Mouse (Mus musculus): Measurements from ENCODE around the gene Atp2b4.
"Not testable (repeated sequence)": the region's sequence is repeated elsewhere in the genome, so short reads cannot be mapped to it uniquely, and the experiment has no call there.

Gene Atp2b4

GRCm38 (mm10) chr1:133694301-133694700, 106.5 kb downstream of the Atp2b4 start:
- DNase-seq (ENCODE audit: low spot score) = no peak

- DNase-seq (ENCODE audit: low spot score) = no peak
Measured at GRCm38 (mm10) chr1:133693536-133694114, 107.2 kb downstream of the Atp2b4 start.

- DNase-seq (ENCODE audit: low spot score) = no peak
Measured at GRCm38 (mm10) chr1:133692195-133692594, 108.6 kb downstream of the Atp2b4 start.

DNA sequence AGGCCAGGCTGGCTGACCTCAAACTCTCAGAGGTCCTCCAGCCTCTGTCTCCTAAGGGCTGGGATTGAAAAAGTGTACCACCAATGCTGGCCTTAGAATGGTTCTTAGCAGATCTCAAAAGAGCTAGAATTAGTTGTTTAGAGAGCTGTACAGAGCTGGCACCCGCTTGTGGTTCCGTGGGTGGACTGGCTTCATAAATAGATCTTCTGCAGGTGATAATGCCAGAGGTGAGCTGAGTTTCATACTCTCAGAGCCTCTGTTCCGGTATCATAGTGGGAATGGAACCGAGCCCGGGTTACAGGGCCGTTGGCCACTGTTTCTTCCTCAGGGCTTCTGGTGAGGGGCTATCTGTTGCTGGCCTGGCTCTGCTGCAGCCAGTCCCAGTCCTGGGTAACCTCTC, 109.8 kb downstream of the Atp2b4 start:
- DNase-seq (ENCODE audit: low spot score) = no peak

DNA sequence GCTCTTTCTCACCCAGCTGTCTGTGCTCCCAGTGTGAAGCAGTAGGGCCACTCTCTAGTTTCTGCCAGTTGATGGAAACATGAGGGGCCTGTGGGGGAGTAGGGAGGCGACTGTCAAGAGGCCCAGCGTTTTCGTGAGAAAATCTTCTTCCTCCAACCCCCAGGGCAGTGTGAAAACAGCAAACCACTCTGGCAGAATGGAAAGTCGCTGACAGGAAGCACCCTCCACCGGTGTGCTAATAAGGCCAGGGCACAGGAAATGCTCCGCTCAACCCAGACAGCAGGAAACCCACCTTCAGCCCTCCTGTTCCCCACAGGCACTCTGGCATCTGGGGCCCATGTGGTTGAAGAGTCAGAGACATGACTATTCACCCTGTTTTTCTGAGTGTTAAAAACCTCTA, 110.9 kb downstream of the Atp2b4 start, which contains the start of gene Lax1:
TSS of gene Lax1 (minus strand) at position 212 of the 400 bp plus-strand sequence.
- DNase-seq (ENCODE audit: low spot score) = no peak

GRCm38 (mm10) chr1:133688301-133688700, 112.5 kb downstream of the Atp2b4 start:
- DNase-seq (ENCODE audit: low spot score) = no peak

GRCm38 (mm10) chr1:133685749-133686519, 114.9 kb downstream of the Atp2b4 start:
- no peak for DNase-seq (ENCODE audit: low spot score)

DNA sequence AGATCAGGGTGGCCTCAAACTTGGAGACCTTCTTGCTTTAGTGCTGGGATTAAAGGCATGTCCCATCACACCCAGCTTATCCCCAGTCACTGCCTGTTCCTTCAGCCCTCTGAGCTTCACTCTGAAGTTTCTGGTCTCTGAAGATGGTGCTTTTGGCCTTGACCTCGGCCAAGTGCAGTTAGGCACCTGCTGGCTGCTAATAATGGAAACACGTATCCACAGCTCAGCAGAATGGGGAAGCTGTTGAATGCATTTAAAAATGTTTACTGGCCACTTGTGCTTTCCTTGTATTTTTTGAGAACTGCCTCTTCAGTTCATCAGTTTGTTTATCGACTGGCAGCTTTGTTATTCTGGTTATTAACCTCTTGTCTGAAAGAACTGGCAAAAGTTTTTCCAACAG, 129.0 kb downstream of the Atp2b4 start:
- no peak for DNase-seq (ENCODE audit: low spot score)

DNA sequence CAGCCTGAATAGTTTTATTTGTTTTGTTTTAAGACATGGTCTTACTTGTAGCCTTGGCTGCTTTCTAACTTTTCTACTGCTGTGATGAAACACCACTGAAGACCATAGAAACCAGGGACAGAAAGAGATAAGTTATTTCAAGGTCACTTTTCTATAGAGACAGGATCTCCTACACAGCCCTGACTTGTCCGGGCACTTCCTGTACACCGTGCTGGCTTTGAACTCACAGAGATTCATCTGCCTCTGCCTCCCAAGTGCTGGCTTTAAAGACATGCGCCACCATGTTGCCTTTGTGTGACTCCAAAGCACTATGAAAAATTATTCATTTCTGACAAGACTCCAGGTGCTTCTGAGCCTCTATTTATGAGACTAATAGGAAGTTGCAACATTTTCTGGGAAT, 129.6 kb downstream of the Atp2b4 start:
- DNase-seq (ENCODE audit: low spot score) = no peak

DNA sequence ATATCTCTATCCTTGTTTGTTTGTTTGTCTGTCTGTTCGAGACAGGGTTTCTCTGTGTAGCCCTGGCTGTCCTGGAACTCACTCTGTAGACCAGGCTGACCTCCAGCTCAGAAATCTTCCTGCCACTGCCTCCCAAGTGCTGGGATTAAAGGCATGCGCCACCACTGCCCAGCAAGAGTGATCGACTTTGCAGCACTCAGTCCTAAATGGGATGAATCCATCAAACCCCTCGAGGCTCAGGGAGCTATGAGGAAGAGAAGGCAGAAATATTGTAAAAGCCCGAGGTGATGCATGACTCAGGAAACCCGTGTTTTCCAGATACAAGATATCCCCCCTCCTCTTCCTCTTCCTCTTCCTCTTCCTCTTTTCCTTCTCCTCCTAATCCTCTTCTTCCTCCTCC, 130.1 kb downstream of the Atp2b4 start:
- DNase-seq (ENCODE audit: low spot score) = no peak

GRCm38 (mm10) chr1:133670190-133670589, 130.7 kb downstream of the Atp2b4 start:
- DNase-seq (ENCODE audit: low spot score) = no peak

- DNase-seq (ENCODE audit: low spot score) = no peak
Measured at GRCm38 (mm10) chr1:133668618-133669017, 132.2 kb downstream of the Atp2b4 start.

- DNase-seq (ENCODE audit: low spot score) = no peak
Measured at GRCm38 (mm10) chr1:133667721-133668120, 133.1 kb downstream of the Atp2b4 start.

DNA sequence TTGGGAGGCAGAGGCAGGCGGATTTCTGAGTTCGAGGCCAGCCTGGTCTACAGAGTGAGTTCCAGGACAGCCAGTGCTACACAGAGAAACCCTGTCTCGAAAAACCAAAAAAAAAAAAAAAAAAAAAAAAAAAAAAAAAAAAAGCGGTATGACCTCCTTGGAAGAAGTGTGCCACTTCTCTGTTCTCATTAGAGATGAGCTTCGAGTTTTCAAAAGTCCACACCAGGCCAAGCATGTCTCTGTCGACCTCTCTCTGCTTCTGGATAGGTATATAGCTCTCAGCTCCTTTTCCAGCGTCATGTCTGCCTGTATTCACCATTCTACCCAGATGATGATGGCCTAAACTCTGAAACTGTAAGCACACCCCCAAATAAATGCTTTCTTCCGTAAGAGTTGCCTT, 135.1 kb downstream of the Atp2b4 start:
- DNase-seq (ENCODE audit: low spot score) = not testable (repeated sequence)

DNA sequence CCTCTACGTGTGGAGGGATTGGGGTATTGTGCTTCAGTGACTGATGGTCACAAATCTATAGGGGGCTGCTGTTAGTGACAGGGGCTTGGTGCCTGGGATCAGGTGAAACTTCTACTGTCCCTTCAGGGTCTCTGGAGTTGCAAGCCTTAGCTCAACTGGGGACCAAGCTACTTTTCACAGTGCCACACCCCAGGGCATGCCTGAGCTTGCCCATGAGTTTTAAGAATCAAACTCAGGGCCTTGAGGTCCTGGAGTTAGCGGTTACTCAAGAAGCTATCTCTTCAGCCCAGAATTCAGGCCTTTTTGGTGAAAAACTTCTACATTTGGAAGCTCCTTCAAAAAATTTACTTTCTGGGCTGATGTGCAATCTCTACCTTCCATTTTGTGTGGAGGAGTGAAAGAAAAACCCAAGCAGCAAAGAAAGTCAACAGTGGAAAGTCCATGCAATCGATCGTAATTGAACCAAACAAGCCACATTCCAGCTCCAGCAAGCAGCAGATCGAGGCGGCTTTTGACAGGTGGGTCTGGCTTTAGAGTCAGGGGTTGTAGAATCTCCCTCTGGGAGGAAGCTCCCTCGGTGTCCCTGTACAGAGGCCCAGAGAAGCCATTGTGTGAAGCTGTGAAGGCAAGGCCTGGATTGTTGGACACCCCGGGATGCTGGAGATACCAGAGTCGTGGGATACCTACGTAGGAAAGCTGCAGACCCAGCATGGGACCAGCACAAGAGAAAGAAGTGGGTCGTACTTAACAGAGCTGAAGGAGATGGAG, 136.5 kb downstream of the Atp2b4 start:
- DNase-seq (ENCODE audit: low spot score) = no peak

DNA sequence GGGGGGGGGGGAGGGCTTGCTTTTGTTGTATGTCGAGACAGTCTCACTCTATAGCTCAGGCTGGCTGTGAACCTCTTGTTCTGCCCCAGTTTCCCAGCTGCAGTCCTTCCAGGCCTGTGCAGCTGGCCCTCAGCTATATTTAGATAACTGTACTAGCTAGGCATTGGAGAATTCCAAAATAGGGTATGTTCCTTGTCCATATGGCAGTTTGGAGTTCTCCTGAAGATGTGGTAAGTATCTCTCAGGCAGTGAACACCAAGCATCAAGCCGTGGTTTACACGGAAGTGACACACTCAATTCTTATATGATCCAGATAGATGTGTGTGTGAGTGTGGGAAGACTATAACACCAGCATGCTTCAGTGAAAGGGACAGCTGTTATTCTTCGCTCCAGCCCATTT, 137.4 kb downstream of the Atp2b4 start:
- no peak for DNase-seq (ENCODE audit: low spot score)

GRCm38 (mm10) chr1:133662941-133663340, 137.9 kb downstream of the Atp2b4 start:
- DNase-seq (ENCODE audit: low spot score) = no peak

DNA sequence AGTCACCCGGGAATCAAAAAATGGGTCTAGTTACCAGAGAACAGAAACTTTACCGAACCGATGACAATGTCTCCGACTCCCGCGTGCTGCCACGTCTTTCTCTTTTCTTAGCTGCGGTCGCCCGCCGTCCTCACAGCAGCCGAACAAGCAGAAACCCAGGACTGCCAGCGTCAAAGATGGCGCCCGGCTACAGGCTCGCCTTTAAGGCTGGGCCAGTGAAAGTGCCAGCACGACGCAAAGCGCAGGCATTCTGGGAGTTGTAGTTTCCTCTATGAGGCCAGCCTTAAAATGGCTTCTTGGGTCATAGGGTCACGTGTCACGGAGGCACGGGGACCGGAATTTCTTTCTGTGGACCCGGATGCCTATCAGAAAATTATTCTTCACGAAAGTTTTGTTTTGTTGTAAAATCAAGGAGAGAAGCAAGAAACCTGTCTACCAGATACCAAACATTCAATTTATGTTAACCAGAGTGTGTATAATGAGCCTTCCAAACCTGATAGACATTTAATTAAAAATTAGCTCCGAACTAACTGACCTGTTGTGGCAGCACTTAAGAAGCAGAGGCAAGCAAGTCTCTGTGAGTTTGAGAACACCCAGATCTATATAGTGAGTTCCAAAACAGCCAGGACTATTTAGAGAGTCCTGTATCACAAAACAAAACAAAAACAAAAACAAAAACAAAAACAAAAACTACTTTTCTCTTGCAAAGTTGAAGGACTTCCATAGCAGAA, 139.5 kb downstream of the Atp2b4 start, which contains the start of gene Gm38394:
TSS of gene Gm38394 (minus strand) at position 116 of the 731 bp plus-strand sequence.
- DNase-seq (ENCODE audit: low spot score) = peak; percentile 86

GRCm38 (mm10) chr1:133660466-133661202, 140.2 kb downstream of the Atp2b4 start, which contains the start of gene Zbed6:
Zbed6 (minus strand) TSS chr1:133660885.
- no peak for DNase-seq (ENCODE audit: low spot score)

GRCm38 (mm10) chr1:133658878-133659277, 142.0 kb downstream of the Atp2b4 start:
- no peak for DNase-seq (ENCODE audit: low spot score)

DNA sequence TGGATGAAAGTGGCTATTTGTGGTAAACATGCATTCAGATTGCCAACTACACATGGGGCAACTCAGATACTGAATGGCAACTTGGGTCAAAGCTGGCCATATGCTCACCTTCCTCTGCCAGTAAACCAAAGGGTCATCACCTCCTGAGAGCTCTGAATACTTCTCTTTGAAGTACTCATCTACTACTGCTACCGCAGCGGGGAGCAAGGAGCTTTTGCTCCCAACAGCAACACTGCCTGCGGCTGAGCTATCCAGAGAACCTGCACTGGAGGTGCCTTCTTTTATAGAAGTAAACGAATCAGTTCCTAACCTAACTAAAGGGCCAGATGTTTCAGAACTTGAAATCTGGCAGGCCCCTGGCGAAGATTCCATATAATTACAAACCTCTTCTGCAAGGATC, 144.0 kb downstream of the Atp2b4 start:
- DNase-seq (ENCODE audit: low spot score) = no peak
